Mouse (Mus musculus): ENCODE measurements around the gene D630003M21Rik. TPM values are rescaled to one million over a fixed set of nuclear protein-coding genes. Genes with fewer than 3 reads are reported as not detected.

D630003M21Rik gene
- polyA plus RNA-seq, 1 experiment, result 3.7 TPM

- DNase-seq (ENCODE audit: low read depth), result no peak
- TF ChIP-seq POLR2A (IDR thresholded peaks at IDR 0.05; ENCODE audit: borderline replicate concordance, extremely low read depth, insufficient read depth, insufficient read length, poor library complexity, severe bottlenecking), result no peak
- TF ChIP-seq CTCF (IDR thresholded peaks at IDR 0.05; ENCODE audit: borderline replicate concordance, extremely low read depth, insufficient read depth, insufficient read length), result no peak
Measured at GRCm38 (mm10) chr2:158176763-158177162, 52.3 kb downstream of the D630003M21Rik start.

GRCm38 (mm10) chr2:158175433-158175832, 53.6 kb downstream of the D630003M21Rik start:
- DNase-seq (ENCODE audit: low read depth), result no peak
- no peak for TF ChIP-seq POLR2A (IDR thresholded peaks at IDR 0.05; ENCODE audit: borderline replicate concordance, extremely low read depth, insufficient read depth, insufficient read length, poor library complexity, severe bottlenecking)
- no peak for TF ChIP-seq CTCF (IDR thresholded peaks at IDR 0.05; ENCODE audit: borderline replicate concordance, extremely low read depth, insufficient read depth, insufficient read length)

- TF ChIP-seq POLR2A (IDR thresholded peaks at IDR 0.05; ENCODE audit: borderline replicate concordance, extremely low read depth, insufficient read depth, insufficient read length, poor library complexity, severe bottlenecking) (no peak), CTCF (IDR thresholded peaks at IDR 0.05; ENCODE audit: borderline replicate concordance, extremely low read depth, insufficient read depth, insufficient read length) (no peak)
- DNase-seq (ENCODE audit: low read depth), result no peak
Measured at GRCm38 (mm10) chr2:158174958-158175357, 54.1 kb downstream of the D630003M21Rik start.

- DNase-seq (ENCODE audit: low read depth), result no peak
- TF ChIP-seq POLR2A (IDR thresholded peaks at IDR 0.05; ENCODE audit: borderline replicate concordance, extremely low read depth, insufficient read depth, insufficient read length, poor library complexity, severe bottlenecking) (no peak), CTCF (IDR thresholded peaks at IDR 0.05; ENCODE audit: borderline replicate concordance, extremely low read depth, insufficient read depth, insufficient read length) (no peak)
Measured at GRCm38 (mm10) chr2:158174438-158174837, 54.6 kb downstream of the D630003M21Rik start.

- TF ChIP-seq POLR2A (IDR thresholded peaks at IDR 0.05; ENCODE audit: borderline replicate concordance, extremely low read depth, insufficient read depth, insufficient read length, poor library complexity, severe bottlenecking), result no peak
- no peak for TF ChIP-seq CTCF (IDR thresholded peaks at IDR 0.05; ENCODE audit: borderline replicate concordance, extremely low read depth, insufficient read depth, insufficient read length)
- DNase-seq (ENCODE audit: low read depth), result no peak
Measured at GRCm38 (mm10) chr2:158170394-158170793, 58.6 kb downstream of the D630003M21Rik start.

GRCm38 (mm10) chr2:158169771-158170170, 59.3 kb downstream of the D630003M21Rik start:
- TF ChIP-seq CTCF (IDR thresholded peaks at IDR 0.05; ENCODE audit: borderline replicate concordance, extremely low read depth, insufficient read depth, insufficient read length), result no peak
- TF ChIP-seq POLR2A (IDR thresholded peaks at IDR 0.05; ENCODE audit: borderline replicate concordance, extremely low read depth, insufficient read depth, insufficient read length, poor library complexity, severe bottlenecking), result no peak
- no peak for DNase-seq (ENCODE audit: low read depth)

GRCm38 (mm10) chr2:158169351-158169750, 59.7 kb downstream of the D630003M21Rik start:
- no peak for DNase-seq (ENCODE audit: low read depth)
- TF ChIP-seq POLR2A (IDR thresholded peaks at IDR 0.05; ENCODE audit: borderline replicate concordance, extremely low read depth, insufficient read depth, insufficient read length, poor library complexity, severe bottlenecking), result no peak
- TF ChIP-seq CTCF (IDR thresholded peaks at IDR 0.05; ENCODE audit: borderline replicate concordance, extremely low read depth, insufficient read depth, insufficient read length), result no peak

- TF ChIP-seq CTCF (IDR thresholded peaks at IDR 0.05; ENCODE audit: borderline replicate concordance, extremely low read depth, insufficient read depth, insufficient read length), result no peak
- TF ChIP-seq POLR2A (IDR thresholded peaks at IDR 0.05; ENCODE audit: borderline replicate concordance, extremely low read depth, insufficient read depth, insufficient read length, poor library complexity, severe bottlenecking), result no peak
- DNase-seq (ENCODE audit: low read depth), result no peak
Measured at GRCm38 (mm10) chr2:158168741-158169211, 60.2 kb downstream of the D630003M21Rik start.

- TF ChIP-seq POLR2A (IDR thresholded peaks at IDR 0.05; ENCODE audit: borderline replicate concordance, extremely low read depth, insufficient read depth, insufficient read length, poor library complexity, severe bottlenecking) (no peak), CTCF (IDR thresholded peaks at IDR 0.05; ENCODE audit: borderline replicate concordance, extremely low read depth, insufficient read depth, insufficient read length) (no peak)
- no peak for DNase-seq (ENCODE audit: low read depth)
Measured at GRCm38 (mm10) chr2:158167496-158168205, 61.4 kb downstream of the D630003M21Rik start.

- DNase-seq (ENCODE audit: low read depth), result no peak
- TF ChIP-seq POLR2A (IDR thresholded peaks at IDR 0.05; ENCODE audit: borderline replicate concordance, extremely low read depth, insufficient read depth, insufficient read length, poor library complexity, severe bottlenecking), result no peak
- no peak for TF ChIP-seq CTCF (IDR thresholded peaks at IDR 0.05; ENCODE audit: borderline replicate concordance, extremely low read depth, insufficient read depth, insufficient read length)
Measured at GRCm38 (mm10) chr2:158166628-158167027, 62.4 kb downstream of the D630003M21Rik start.

GRCm38 (mm10) chr2:158165776-158166175, 63.2 kb downstream of the D630003M21Rik start:
- DNase-seq (ENCODE audit: low read depth), result no peak
- TF ChIP-seq POLR2A (IDR thresholded peaks at IDR 0.05; ENCODE audit: borderline replicate concordance, extremely low read depth, insufficient read depth, insufficient read length, poor library complexity, severe bottlenecking) (no peak), CTCF (IDR thresholded peaks at IDR 0.05; ENCODE audit: borderline replicate concordance, extremely low read depth, insufficient read depth, insufficient read length) (no peak)

- TF ChIP-seq POLR2A (IDR thresholded peaks at IDR 0.05; ENCODE audit: borderline replicate concordance, extremely low read depth, insufficient read depth, insufficient read length, poor library complexity, severe bottlenecking), result no peak
- no peak for TF ChIP-seq CTCF (IDR thresholded peaks at IDR 0.05; ENCODE audit: borderline replicate concordance, extremely low read depth, insufficient read depth, insufficient read length)
- DNase-seq (ENCODE audit: low read depth), result no peak
Measured at GRCm38 (mm10) chr2:158163034-158163433, 66.0 kb downstream of the D630003M21Rik start.
